Mouse (Mus musculus) MEL (cell line): ENCODE data around the gene Polr2m. TPM values are rescaled to one million over a fixed set of nuclear protein-coding genes. Genes with fewer than 3 reads are reported as not detected.

Experiments
- DNase-seq: peaks from one replicate; pipeline ENCODE4 v3.0.0; 2011; ENCODE audit warnings: low read depth, low spot score
- H3K27ac ChIP-seq: 2 replicates; pipeline ENCODE4 v1.5.1; 2012; ENCODE audit warnings: low read depth, mild to moderate bottlenecking, control low read depth, low read length, moderate library complexity; ENCODE audit not compliant: control insufficient read depth
- H3K27me3 ChIP-seq, 2 experiments: fragments of 150-350 bp in 1 of 2; sonication (generic) in 1 of 2; 2 replicates each; pipeline ENCODE4 v1.6.1; 2012; ENCODE audit warnings: low read length in 2 of 2, mild to moderate bottlenecking in 2 of 2, improper control_type of control experiment in 1 of 2, moderate library complexity in 1 of 2; ENCODE audit not compliant: insufficient read depth in 2 of 2, control insufficient read depth in 1 of 2
- H3K36me3 ChIP-seq, 2 experiments: 2 replicates each; pipeline ENCODE4 v1.6.1; 2012 to 2014; ENCODE audit warnings: low read length in 2 of 2, improper control_type of control experiment in 1 of 2, inconsistent platforms in 1 of 2, mild to moderate bottlenecking in 1 of 2; ENCODE audit not compliant: insufficient read depth in 2 of 2, control insufficient read depth in 1 of 2
- H3K4me1 ChIP-seq, 2 experiments: fragments of 150-350 bp in 1 of 2; sonication (generic) in 1 of 2; 2 replicates each; pipeline ENCODE4 v1.6.1; 2012; ENCODE audit warnings: low read length in 2 of 2, improper control_type of control experiment in 1 of 2, mild to moderate bottlenecking in 1 of 2; ENCODE audit not compliant: insufficient read depth in 2 of 2, control insufficient read depth in 1 of 2
- H3K4me3 ChIP-seq, 2 experiments: fragments of 150-350 bp in 1 of 2; sonication (generic) in 1 of 2; 2 replicates each; pipeline ENCODE4 v1.5.1; 2012; ENCODE audit warnings: low read depth in 2 of 2, low read length in 2 of 2, mild to moderate bottlenecking in 2 of 2, moderate library complexity in 2 of 2, control low read depth in 1 of 2, improper control_type of control experiment in 1 of 2; ENCODE audit not compliant: control insufficient read depth in 1 of 2, insufficient read depth in 1 of 2
- H3K79me2 ChIP-seq: 2 replicates; pipeline ENCODE4 v1.6.1; 2012; ENCODE audit warnings: mild to moderate bottlenecking, low read length, moderate library complexity; ENCODE audit not compliant: control insufficient read depth, poor library complexity, insufficient read depth
- H3K9ac ChIP-seq: 2 replicates; pipeline ENCODE4 v1.6.1; 2012; ENCODE audit warnings: low read depth, mild to moderate bottlenecking, control low read depth, low read length, moderate library complexity; ENCODE audit not compliant: control insufficient read depth, poor library complexity, severe bottlenecking
- H3K9me3 ChIP-seq: fragments of 150-350 bp; sonication (generic); replicated peaks from 2 replicates; pipeline ENCODE4 v1.6.1; 2012; ENCODE audit warnings: mild to moderate bottlenecking, low read length, improper control_type of control experiment, moderate library complexity; ENCODE audit not compliant: insufficient read depth
- BHLHE40 ChIP-seq: IDR thresholded peaks from 2 replicates; pipeline ENCODE4 v1.6.1; 2012; ENCODE audit warnings: low read depth, mild to moderate bottlenecking, inconsistent platforms, low read length, improper control_type of control experiment, borderline replicate concordance
- CHD1 ChIP-seq: IDR thresholded peaks from 2 replicates; pipeline ENCODE4 v1.6.1; 2012; ENCODE audit warnings: low read depth, mild to moderate bottlenecking, inconsistent platforms, low read length, improper control_type of control experiment
- CTCF ChIP-seq, 3 experiments: IDR thresholded peaks in 2 of 3; conservative IDR thresholded peaks in 1 of 3; 2 replicates each; pipeline ENCODE4 v1.5.1; 2011 to 2012; ENCODE audit warnings: low read length in 3 of 3, low read depth in 2 of 3, mild to moderate bottlenecking in 2 of 3, improper control_type of control experiment in 1 of 3, inconsistent platforms in 1 of 3, mixed read lengths in 1 of 3, moderate library complexity in 1 of 3; ENCODE audit not compliant: control insufficient read depth in 1 of 3, insufficient read depth in 1 of 3, poor library complexity in 1 of 3, severe bottlenecking in 1 of 3
- E2F4 ChIP-seq: IDR thresholded peaks from 2 replicates; pipeline ENCODE4 v1.6.1; 2011; ENCODE audit warnings: low read depth, low read length, improper control_type of control experiment, borderline replicate concordance
- ELF1 ChIP-seq: IDR thresholded peaks from 2 replicates; pipeline ENCODE4 v1.6.1; 2014; ENCODE audit warnings: low read depth, mild to moderate bottlenecking, inconsistent platforms, low read length, improper control_type of control experiment, moderate library complexity
- EP300 ChIP-seq, 2 experiments: IDR thresholded peaks; 2 replicates each; pipeline ENCODE4 v1.6.1; 2011; ENCODE audit warnings: improper control_type of control experiment in 2 of 2, low read length in 2 of 2, low read depth in 1 of 2, mild to moderate bottlenecking in 1 of 2
- ETS1 ChIP-seq: IDR thresholded peaks from 2 replicates; pipeline ENCODE4 v1.6.1; 2012; ENCODE audit warnings: low read depth, mild to moderate bottlenecking, inconsistent platforms, low read length, improper control_type of control experiment, moderate library complexity
- HCFC1 ChIP-seq: IDR thresholded peaks from 2 replicates; pipeline ENCODE4 v1.6.1; 2012; ENCODE audit warnings: low read depth, mild to moderate bottlenecking, inconsistent platforms, low read length, improper control_type of control experiment, moderate library complexity
- KAT2A ChIP-seq: conservative IDR thresholded peaks from 2 replicates; pipeline ENCODE4 v1.6.1; 2012; ENCODE audit warnings: low read depth, low read length, improper control_type of control experiment, inconsistent platforms
- MAFK ChIP-seq: IDR thresholded peaks from 2 replicates; pipeline ENCODE4 v1.6.1; 2011; ENCODE audit warnings: low read depth, mild to moderate bottlenecking, low read length, improper control_type of control experiment, borderline replicate concordance
- MAZ ChIP-seq: IDR thresholded peaks from 2 replicates; pipeline ENCODE4 v1.6.1; 2012; ENCODE audit warnings: low read depth, mild to moderate bottlenecking, inconsistent platforms, low read length, improper control_type of control experiment
- MEF2A ChIP-seq: IDR thresholded peaks from 2 replicates; pipeline ENCODE4 v1.6.1; 2014; ENCODE audit warnings: low read depth, mild to moderate bottlenecking, inconsistent platforms, low read length, improper control_type of control experiment; ENCODE audit not compliant: poor library complexity, insufficient replicate concordance, severe bottlenecking; ENCODE audit errors: extremely low read depth
- NELFE ChIP-seq: IDR thresholded peaks from 2 replicates; pipeline ENCODE4 v1.6.1; 2011; ENCODE audit warnings: low read depth, low read length, improper control_type of control experiment
- POLR2A ChIP-seq, 2 experiments: IDR thresholded peaks; 2 replicates each; pipeline ENCODE4 v1.6.1; 2011 to 2012; ENCODE audit warnings: low read length in 2 of 2, mild to moderate bottlenecking in 2 of 2, control low read depth in 1 of 2, improper control_type of control experiment in 1 of 2, low read depth in 1 of 2, moderate library complexity in 1 of 2; ENCODE audit not compliant: control insufficient read depth in 1 of 2, insufficient read depth in 1 of 2, poor library complexity in 1 of 2
- POLR2AphosphoS2 ChIP-seq: IDR thresholded peaks from 2 replicates; pipeline ENCODE4 v1.6.1; 2011; ENCODE audit warnings: low read length, improper control_type of control experiment
- POLR2AphosphoS5 ChIP-seq: IDR thresholded peaks from 2 replicates; pipeline ENCODE4 v1.6.1; 2012; ENCODE audit warnings: low read depth, borderline replicate concordance, mild to moderate bottlenecking, inconsistent platforms, low read length, moderate library complexity, mixed read lengths
- RCOR1 ChIP-seq: IDR thresholded peaks from 2 replicates; pipeline ENCODE4 v1.6.1; 2012; ENCODE audit warnings: low read depth, mild to moderate bottlenecking, inconsistent platforms, low read length, improper control_type of control experiment
- SIN3A ChIP-seq: IDR thresholded peaks from 2 replicates; pipeline ENCODE4 v1.6.1; 2012; ENCODE audit warnings: low read length, improper control_type of control experiment, inconsistent platforms
- SMC3 ChIP-seq: IDR thresholded peaks from 2 replicates; pipeline ENCODE4 v1.6.1; 2011; ENCODE audit warnings: low read depth, low read length, improper control_type of control experiment
- TBP ChIP-seq: IDR thresholded peaks from 2 replicates; pipeline ENCODE4 v1.8.0; 2011; ENCODE audit warnings: low read depth, low read length, improper control_type of control experiment
- USF1 ChIP-seq: IDR thresholded peaks from 2 replicates; pipeline ENCODE4 v1.6.1; 2014; ENCODE audit warnings: low read depth, mild to moderate bottlenecking, inconsistent platforms, low read length, improper control_type of control experiment, moderate library complexity
- ZKSCAN1 ChIP-seq: IDR thresholded peaks from 2 replicates; pipeline ENCODE4 v1.6.1; 2012; ENCODE audit warnings: low read depth, mild to moderate bottlenecking, inconsistent platforms, low read length, improper control_type of control experiment, moderate library complexity
- ZMIZ1 ChIP-seq: IDR thresholded peaks from 2 replicates; pipeline ENCODE4 v1.6.1; 2012; ENCODE audit warnings: low read depth, mild to moderate bottlenecking, inconsistent platforms, low read length, improper control_type of control experiment, moderate library complexity
- polyA plus RNA-seq, 2 experiments: library from polyadenylated mRNA; stranded (reverse) in 1 of 2; unstranded in 1 of 2; fragments of >175 nt in 1 of 2; fragments of >200 nt in 1 of 2; gene quantifications; 2 replicates each; pipeline versions ENCODE4 v1.2.1 to v1.2.4; 2012; ENCODE audit warnings: low replicate concordance in 2 of 2, low read depth in 1 of 2; ENCODE audit not compliant: insufficient read length in 2 of 2, insufficient read depth in 1 of 2, missing spikeins in 1 of 2
- total RNA-seq: library from RNA; depleted of rRNA; stranded (reverse); fragments of 300-350 nt; gene quantifications from 2 replicates; pipeline ENCODE4 v1.2.3, GENCODE M21; 2012; rRNA removed

Polr2m gene
- total and polyA plus RNA-seq, 3 experiments = 146 to 624 (median 217) TPM

GRCm38 (mm10) chr9:71445308-71445707, 40.4 kb downstream of the Polr2m start:
- Histone ChIP-seq H3K9me3 (no peaks in the 10 kb centered on the region), H3K9ac (no peak overlapping the region), H3K27me3 (peaks cover 4% of the 10 kb centered on the region in 2 experiments; a peak in 3 of 4 replicates), H3K4me1 (no peaks in the 10 kb centered on the region), H3K27ac (no peak overlapping the region), H3K36me3 (no peaks in the 10 kb centered on the region), H3K4me3 (no peak overlapping the region), H3K79me2 (no peaks in the 10 kb centered on the region)
- no peak for DNase-seq
- TF ChIP-seq ZMIZ1 (no peak), SMC3 (no peak), MEF2A (no peak), POLR2AphosphoS5 (no peak), EP300 (IDR thresholded peaks at IDR 0.05; ENCODE audit: low read depth in 1 of 2, low read length in 2 of 2) (no peak), POLR2AphosphoS2 (no peak), NELFE (no peak), ETS1 (no peak), POLR2A (IDR thresholded peaks at IDR 0.05; ENCODE audit: control insufficient read depth in 1 of 2, insufficient read depth in 1 of 2, low read depth in 1 of 2, low read length in 2 of 2, poor library complexity in 1 of 2) (no peak), BHLHE40 (no peak), E2F4 (no peak), CHD1 (no peak), CTCF (IDR thresholded peaks at IDR 0.05 in 2 of 3, conservative IDR thresholded peaks at IDR 0.05 in 1 of 3; ENCODE audit: control insufficient read depth in 1 of 3, insufficient read depth in 1 of 3, low read depth in 2 of 3, low read length in 3 of 3, poor library complexity in 1 of 3, severe bottlenecking in 1 of 3) (no peak), ELF1 (no peak), TBP (no peak), ZKSCAN1 (no peak)

- Histone ChIP-seq H3K9ac (no peak overlapping the region), H3K9me3 (no peaks in the 10 kb centered on the region), H3K4me3 (no peak overlapping the region), H3K27me3 (peaks cover 1 to 3% of the 10 kb centered on the region in 2 experiments; a peak in 1 of 4 replicates), H3K4me1 (no peaks in the 10 kb centered on the region), H3K36me3 (no peaks in the 10 kb centered on the region), H3K27ac (no peak overlapping the region), H3K79me2 (no peaks in the 10 kb centered on the region)
- no peak for DNase-seq
- no peak for TF ChIP-seq RCOR1
- TF ChIP-seq KAT2A = no peak
- no peak for TF ChIP-seq SIN3A
- no peak for TF ChIP-seq CTCF (IDR thresholded peaks at IDR 0.05 in 2 of 3, conservative IDR thresholded peaks at IDR 0.05 in 1 of 3; ENCODE audit: control insufficient read depth in 1 of 3, insufficient read depth in 1 of 3, low read depth in 2 of 3, low read length in 3 of 3, poor library complexity in 1 of 3, severe bottlenecking in 1 of 3)
- TF ChIP-seq ZMIZ1 = no peak
- no peak for TF ChIP-seq BHLHE40
- TF ChIP-seq CHD1 = no peak
- TF ChIP-seq USF1 = no peak
- TF ChIP-seq ETS1 = no peak
- TF ChIP-seq HCFC1 = no peak
- TF ChIP-seq MAFK = no peak
- no peak for TF ChIP-seq MAZ
- no peak for TF ChIP-seq ZKSCAN1
Measured at GRCm38 (mm10) chr9:71438146-71438545, 47.6 kb downstream of the Polr2m start.

Other genes starting within 250 kb of the Polr2m start
- not detected in 2 replicates for gene Myzap, start 106.4 kb upstream of the Polr2m start, total RNA-seq
- under 1 TPM in 1 of 2 experiments, not detected in 1; 0.06 TPM for gene Myzap, start 106.4 kb upstream of the Polr2m start, polyA plus RNA-seq